Mouse (Mus musculus): Measurements from ENCODE around the gene Olfr1395. TPM values are rescaled to one million over a fixed set of nuclear protein-coding genes. Genes with fewer than 3 reads are reported as not detected.
A peak's percentile ranks its signal among the peaks of the same experiment; 100 is the strongest.
"Not testable (repeated sequence)": the region's sequence is repeated elsewhere in the genome, so short reads cannot be mapped to it uniquely, and the experiment has no call there.

Olfr1395 gene
- polyA plus RNA-seq, 1 experiment from 2014 or later: not detected

GRCm38 (mm10) chr11:49168839-49169611 lies 27.0 kb downstream of the Olfr1395 start:
- DNase-seq (peak; percentile 20), ATAC-seq (no peak)
- H3K27ac ChIP-seq (ENCODE audit: low read depth): no peak overlapping the region
- WGBS (ENCODE audit: insufficient replicate concordance): 16% methylated on average over 43 of the region's 50 CpGs
- peak overlapping the region; percentile 27 for H3K4me3 ChIP-seq (ENCODE audit: low read depth, low read length)
- H3K4me2 ChIP-seq (ENCODE audit: low read depth, low read length): peak overlapping the region; percentile 47
- H3K9me3 ChIP-seq (ENCODE audit: low read length): peaks cover 3% of the 10 kb centered on the region; the same call in 1 of the 2 replicates
- no peaks in the 10 kb centered on the region for H3K36me3 ChIP-seq (replicated peaks; ENCODE audit: insufficient read depth, low read length)
- H3K27me3 ChIP-seq (ENCODE audit: insufficient read depth, low read length): peaks cover 13% of the 10 kb centered on the region
- H3K4me1 ChIP-seq (ENCODE audit: insufficient read depth): peaks cover 8% of the 10 kb centered on the region; the same call in 1 of the 2 replicates
- no peak overlapping the region for H3K9ac ChIP-seq (replicated peaks)
- no peak for TF ChIP-seq CTCF (IDR thresholded peaks at IDR 0.05; ENCODE audit: low read depth)
- no peak for TF ChIP-seq EP300 (IDR thresholded peaks at IDR 0.05; ENCODE audit: low read depth)

GRCm38 (mm10) chr11:49170576-49170975 lies 28.5 kb downstream of the Olfr1395 start:
- Histone ChIP-seq H3K36me3 (replicated peaks; ENCODE audit: insufficient read depth, low read length) (no peaks in the 10 kb centered on the region), H3K4me3 (ENCODE audit: low read depth, low read length) (no peak overlapping the region), H3K4me1 (ENCODE audit: insufficient read depth) (peaks cover 8% of the 10 kb centered on the region; the same call in 1 of the 2 replicates), H3K9ac (replicated peaks) (no peak overlapping the region), H3K4me2 (ENCODE audit: low read depth, low read length) (no peak overlapping the region), H3K27ac (ENCODE audit: low read depth) (0 out of 2 replicates have a peak overlapping the region, but pooled peaks have one; percentile 39), H3K9me3 (ENCODE audit: low read length) (peaks cover 3% of the 10 kb centered on the region; the same call in 1 of the 2 replicates), H3K27me3 (ENCODE audit: insufficient read depth, low read length) (peaks cover 13% of the 10 kb centered on the region)
- peak; percentile 51 for ATAC-seq
- TF ChIP-seq CTCF (IDR thresholded peaks at IDR 0.05; ENCODE audit: low read depth) (no peak), EP300 (IDR thresholded peaks at IDR 0.05; ENCODE audit: low read depth) (no peak)
- DNase-seq: peak; percentile 24
- WGBS (ENCODE audit: insufficient replicate concordance): 42% methylated on average over 4 of the region's 4 CpGs

- TF ChIP-seq EP300 (IDR thresholded peaks at IDR 0.05; ENCODE audit: low read depth) (no peak), CTCF (IDR thresholded peaks at IDR 0.05; ENCODE audit: low read depth) (no peak)
- Histone ChIP-seq H3K9ac (replicated peaks) (no peak overlapping the region), H3K36me3 (replicated peaks; ENCODE audit: insufficient read depth, low read length) (no peaks in the 10 kb centered on the region), H3K4me1 (ENCODE audit: insufficient read depth) (peaks cover 2% of the 10 kb centered on the region; the same call in 1 of the 2 replicates), H3K4me3 (ENCODE audit: low read depth, low read length) (no peak overlapping the region), H3K9me3 (ENCODE audit: low read length) (no peaks in the 10 kb centered on the region), H3K4me2 (ENCODE audit: low read depth, low read length) (no peak overlapping the region), H3K27ac (ENCODE audit: low read depth) (no peak overlapping the region), H3K27me3 (ENCODE audit: insufficient read depth, low read length) (no peaks in the 10 kb centered on the region)
- 33% methylated on average over 8 of the region's 8 CpGs for WGBS (ENCODE audit: insufficient replicate concordance)
- DNase-seq (no peak), ATAC-seq (no peak)
Measured at GRCm38 (mm10) chr11:49175345-49175744, 33.3 kb downstream of the Olfr1395 start.

- H3K27ac ChIP-seq (ENCODE audit: low read depth); H3K9me3 ChIP-seq (ENCODE audit: low read length); H3K27me3 ChIP-seq (ENCODE audit: insufficient read depth, low read length); H3K9ac ChIP-seq (replicated peaks); DNase-seq; H3K4me3 ChIP-seq (ENCODE audit: low read depth, low read length); H3K36me3 ChIP-seq (replicated peaks; ENCODE audit: insufficient read depth, low read length); H3K4me2 ChIP-seq (ENCODE audit: low read depth, low read length); ATAC-seq; H3K4me1 ChIP-seq (ENCODE audit: insufficient read depth): not testable (repeated sequence)
- WGBS (ENCODE audit: insufficient replicate concordance): 56% methylated on average over 4 of the region's 4 CpGs
Measured at GRCm38 (mm10) chr11:49176047-49176779, 34.1 kb downstream of the Olfr1395 start.

GRCm38 (mm10) chr11:49183172-49183571 lies 41.1 kb downstream of the Olfr1395 start:
- WGBS (ENCODE audit: insufficient replicate concordance): 61% methylated on average over 1 of the region's 1 CpGs
- ATAC-seq (no peak), DNase-seq (no peak)
- Histone ChIP-seq H3K36me3 (replicated peaks; ENCODE audit: insufficient read depth, low read length) (no peaks in the 10 kb centered on the region), H3K27ac (ENCODE audit: low read depth) (no peak overlapping the region), H3K4me3 (ENCODE audit: low read depth, low read length) (no peak overlapping the region), H3K4me2 (ENCODE audit: low read depth, low read length) (no peak overlapping the region), H3K9ac (replicated peaks) (no peak overlapping the region), H3K9me3 (ENCODE audit: low read length) (no peaks in the 10 kb centered on the region), H3K4me1 (ENCODE audit: insufficient read depth) (no peaks in the 10 kb centered on the region), H3K27me3 (ENCODE audit: insufficient read depth, low read length) (no peaks in the 10 kb centered on the region)
- TF ChIP-seq EP300 (IDR thresholded peaks at IDR 0.05; ENCODE audit: low read depth) (no peak), CTCF (IDR thresholded peaks at IDR 0.05; ENCODE audit: low read depth) (no peak)

- TF ChIP-seq EP300 (IDR thresholded peaks at IDR 0.05; ENCODE audit: low read depth) (no peak), CTCF (IDR thresholded peaks at IDR 0.05; ENCODE audit: low read depth) (peak; percentile 35; the same call in 1 of the 2 replicates)
- no peak overlapping the region for H3K27ac ChIP-seq (ENCODE audit: low read depth)
- no peak for DNase-seq
Measured at GRCm38 (mm10) chr11:49186452-49186851, 44.4 kb downstream of the Olfr1395 start.

More at GRCm38 (mm10) chr11:49186452-49186851, 44.4 kb downstream of the Olfr1395 start:
- Histone ChIP-seq H3K4me3 (ENCODE audit: low read depth, low read length) (no peak overlapping the region), H3K27me3 (ENCODE audit: insufficient read depth, low read length) (no peaks in the 10 kb centered on the region), H3K4me2 (ENCODE audit: low read depth, low read length) (no peak overlapping the region; the same call in 1 of the 2 replicates), H3K36me3 (replicated peaks; ENCODE audit: insufficient read depth, low read length) (no peaks in the 10 kb centered on the region), H3K9ac (replicated peaks) (no peak overlapping the region), H3K9me3 (ENCODE audit: low read length) (no peaks in the 10 kb centered on the region), H3K4me1 (ENCODE audit: insufficient read depth) (no peaks in the 10 kb centered on the region)
- WGBS (ENCODE audit: insufficient replicate concordance): 76% methylated on average over 6 of the region's 6 CpGs
- ATAC-seq: no peak
